Mouse (Mus musculus): ENCODE data around the gene Ddx27.

DNA sequence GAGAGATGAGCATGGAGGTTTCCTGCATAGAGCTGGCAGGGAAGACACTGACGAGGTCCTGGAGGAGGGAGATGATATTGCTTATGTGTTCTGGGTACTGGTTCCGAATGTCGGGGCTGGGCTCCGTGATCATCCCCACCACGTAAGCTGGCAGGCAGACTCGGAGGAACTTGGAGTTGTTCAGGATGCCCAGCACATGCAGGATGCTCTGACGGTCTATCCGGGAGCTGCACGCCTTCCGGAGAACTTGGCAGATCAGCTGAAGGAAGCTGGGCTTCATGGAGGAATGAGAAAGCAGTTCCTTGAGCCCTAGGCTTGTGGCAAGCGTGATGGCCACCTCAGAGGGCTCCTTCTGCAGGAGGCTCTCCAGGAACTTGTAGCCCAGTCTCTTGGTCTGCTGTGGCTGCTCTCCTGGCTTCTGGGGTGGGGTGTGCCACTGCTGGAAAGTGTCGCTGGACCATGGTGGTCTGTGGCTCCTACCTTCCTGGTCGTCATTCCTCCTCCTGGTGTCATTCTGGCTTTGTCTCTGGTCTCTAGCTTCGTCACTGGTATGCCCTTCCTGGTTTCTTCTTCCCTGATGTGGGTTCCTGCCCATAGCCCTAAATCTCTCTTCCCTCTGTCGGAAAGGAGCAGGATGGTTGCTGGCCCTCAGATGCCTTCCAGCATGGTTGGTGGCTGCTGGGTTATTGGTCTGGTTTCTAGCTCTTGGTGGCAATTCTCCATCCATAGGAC, 41.4 kb downstream of the Ddx27 start:
- TF ChIP-seq CTCF (IDR thresholded peaks at IDR 0.05; ENCODE audit: low read depth, low read length) (no peak), POLR2A (IDR thresholded peaks at IDR 0.05; ENCODE audit: insufficient read depth, low read length) (no peak)
